Mouse (Mus musculus) intestine, embryonic 15.5 days (tissue): ENCODE measurements around the gene Olfr606. TPM values are rescaled to one million over a fixed set of nuclear protein-coding genes. Genes with fewer than 3 reads are reported as not detected.
A peak's percentile ranks its signal among the peaks of the same experiment; 100 is the strongest.
"Not testable (repeated sequence)": the region's sequence is repeated elsewhere in the genome, so short reads cannot be mapped to it uniquely, and the experiment has no call there.

Experiments
- ATAC-seq: fragments of 200-750 bp; cut with Nextera tagmentation; 2 replicates; pipeline ENCODE4 v1.8.0; 2017; ENCODE audit warnings: moderate TSS enrichment, moderate library complexity
- H3K27ac ChIP-seq: fragments of 300-500 bp; sonication (generic); 2 replicates; pipeline ENCODE4 v1.5.1; 2015; ENCODE audit warnings: mild to moderate bottlenecking, inconsistent platforms
- H3K27me3 ChIP-seq: fragments of 300-500 bp; sonication (generic); replicated peaks from 2 replicates; pipeline ENCODE4 v1.6.1; 2015; ENCODE audit warnings: inconsistent platforms
- H3K36me3 ChIP-seq: fragments of 300-500 bp; sonication (generic); 2 replicates; pipeline ENCODE4 v1.6.1; 2015; ENCODE audit warnings: inconsistent platforms
- H3K4me1 ChIP-seq: fragments of 300-500 bp; sonication (generic); replicated peaks from 2 replicates; pipeline ENCODE4 v1.6.1; 2015; ENCODE audit warnings: inconsistent platforms
- H3K4me2 ChIP-seq: fragments of 300-500 bp; sonication (generic); replicated peaks from 2 replicates; pipeline ENCODE4 v1.6.1; 2015; ENCODE audit warnings: mild to moderate bottlenecking, inconsistent platforms
- H3K4me3 ChIP-seq: fragments of 300-500 bp; sonication (generic); replicated peaks from 2 replicates; pipeline ENCODE4 v1.5.1; 2015; ENCODE audit warnings: inconsistent platforms
- H3K9ac ChIP-seq: fragments of 300-500 bp; sonication (generic); 2 replicates; pipeline ENCODE4 v1.6.1; 2015; ENCODE audit warnings: inconsistent platforms
- H3K9me3 ChIP-seq: fragments of 300-500 bp; sonication (generic); 2 replicates; pipeline ENCODE4 v1.6.1; 2016; ENCODE audit warnings: inconsistent platforms
- WGBS: fragments of 180-500 bp; shearing (Covaris S2); methylation state at CpG from one replicate; pipeline ENCODE4 v1.1.7; 2015; 5-methylcytosine and 5-hydroxymethylcytosine counted together
- polyA plus RNA-seq: library from polyadenylated mRNA; unstranded; fragments of >200 nt; fragmentation: Nextera tagmentation; extraction: Ambion mirVana; gene quantifications from 2 replicates; pipeline ENCODE4 v1.2.1, GENCODE M21; 2015

The Olfr606 gene
- polyA plus RNA-seq = not detected in 2 replicates

DNA sequence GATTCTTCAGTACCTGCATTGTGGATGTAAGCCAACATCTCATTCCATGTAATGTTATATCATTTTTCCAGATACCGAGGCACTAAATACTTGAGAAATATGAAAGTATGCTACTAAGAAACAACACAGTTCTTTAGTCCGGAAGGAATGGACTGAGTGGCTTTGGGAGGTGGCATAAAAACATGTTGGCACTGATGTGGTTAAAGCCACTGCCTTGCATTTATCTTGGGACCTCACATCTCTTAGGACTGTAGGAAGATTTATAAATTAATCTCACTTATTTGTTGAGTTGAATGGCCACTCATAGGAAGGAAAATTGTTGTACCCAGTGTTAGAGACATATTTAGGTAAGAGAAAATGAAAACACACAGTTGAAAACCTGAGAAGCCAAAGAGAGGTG, at the start of gene Olfr606:
Gene Olfr606, plus strand, starts transcription at position 301 of the 400 bp plus-strand sequence.
- no peak within 1 kb of the TSS for H3K4me2 ChIP-seq
- 89% methylated on average over 2 of the region's 2 CpGs for WGBS
- H3K27me3 ChIP-seq = no peaks in the 10 kb centered on the region
- no peaks in the 10 kb centered on the region for H3K36me3 ChIP-seq
- no peak within 1 kb of the TSS for H3K4me3 ChIP-seq
- H3K4me1 ChIP-seq = no peaks in the 10 kb centered on the region
- H3K9ac ChIP-seq = no peak within 1 kb of the TSS
- ATAC-seq = no peak
- H3K27ac ChIP-seq = no peak within 1 kb of the TSS
- H3K9me3 ChIP-seq = no peaks in the 10 kb centered on the region

DNA sequence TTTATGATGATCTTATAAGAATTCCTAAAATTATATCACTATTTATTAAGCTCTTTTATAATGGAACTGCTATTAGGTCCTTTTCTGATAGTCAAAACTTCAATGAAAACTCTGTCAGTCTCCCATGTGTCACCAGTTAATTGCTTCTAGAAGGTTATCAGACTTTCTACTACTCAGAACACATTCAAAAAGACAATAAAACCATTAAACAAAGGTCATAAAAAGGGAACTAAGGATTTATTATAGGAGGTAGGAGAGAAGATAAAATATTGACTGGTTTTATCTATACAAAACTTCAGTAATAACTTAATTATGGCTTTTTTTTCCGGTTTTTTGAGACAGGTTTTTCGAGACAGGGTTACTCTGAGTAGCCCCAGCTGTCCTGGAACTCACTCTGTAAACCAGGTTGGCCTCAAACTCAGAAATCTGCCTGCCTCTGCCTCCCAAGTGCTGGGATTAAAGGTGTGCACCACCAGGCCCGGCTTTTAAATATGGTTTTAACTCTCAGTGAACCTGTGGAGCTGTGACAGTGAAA, 42.3 kb upstream of the Olfr606 start:
- not testable (repeated sequence) for H3K9ac ChIP-seq, H3K27me3 ChIP-seq, H3K36me3 ChIP-seq, H3K4me1 ChIP-seq, H3K4me3 ChIP-seq, H3K4me2 ChIP-seq, H3K27ac ChIP-seq, H3K9me3 ChIP-seq
- peak; percentile 83 for ATAC-seq
- 54% methylated on average over 3 of the region's 3 CpGs for WGBS

DNA sequence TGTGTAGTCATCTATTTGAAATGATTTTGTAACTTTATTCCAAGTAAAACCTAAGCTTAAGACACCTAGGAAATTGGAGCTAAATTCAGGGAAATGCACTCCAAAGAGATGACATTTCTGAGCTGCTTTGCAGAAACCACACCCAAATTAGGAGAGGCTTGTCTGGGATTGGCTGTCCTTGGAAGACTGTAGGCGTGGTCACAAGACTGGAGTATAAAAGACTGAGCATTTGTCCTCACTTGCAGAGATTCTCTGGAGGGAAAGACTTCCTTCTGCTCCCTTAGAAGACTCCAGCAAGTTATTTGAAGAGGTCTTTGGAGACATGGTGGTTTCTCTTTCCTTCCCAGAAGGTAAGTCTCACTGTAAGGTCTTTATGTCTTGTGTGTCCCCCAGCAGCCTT, 34.1 kb upstream of the Olfr606 start, which contains the start of gene Usp17lc:
Gene Usp17lc, plus strand, starts transcription at position 301 of the 400 bp plus-strand sequence.
- not testable (repeated sequence) for H3K9me3 ChIP-seq, H3K27ac ChIP-seq, H3K4me2 ChIP-seq, H3K4me3 ChIP-seq, ATAC-seq, H3K4me1 ChIP-seq, H3K27me3 ChIP-seq, H3K9ac ChIP-seq, H3K36me3 ChIP-seq
- 61% methylated on average over 1 of the region's 1 CpGs for WGBS

DNA sequence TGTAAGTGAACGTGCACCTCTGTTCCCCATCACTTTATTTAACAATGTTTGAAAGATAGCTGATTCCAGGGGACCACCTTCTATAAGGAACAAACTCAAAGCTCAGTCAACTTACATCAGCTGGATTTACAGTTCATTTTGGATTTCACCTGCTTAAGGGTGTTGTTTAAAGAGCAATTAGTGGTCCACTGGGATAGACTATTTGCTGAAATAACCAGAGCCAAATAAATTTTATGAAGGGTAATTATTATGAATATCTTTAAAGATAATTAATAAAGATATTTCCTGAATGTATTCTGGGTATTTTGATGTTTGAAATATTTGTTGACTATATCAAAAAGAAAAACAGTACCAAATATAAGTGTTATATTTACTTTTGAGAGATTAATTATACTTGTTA, 3.5 kb upstream of the Olfr606 start, which contains the start of gene Olfr605:
Gene Olfr605, minus strand, starts transcription at position 101 of the 400 bp plus-strand sequence.
- 85% methylated on average over 1 of the region's 1 CpGs for WGBS
- Histone ChIP-seq H3K4me3 (no peak within 1 kb of the TSS), H3K9me3 (no peaks in the 10 kb centered on the region), H3K4me2 (no peak within 1 kb of the TSS), H3K4me1 (no peaks in the 10 kb centered on the region), H3K27ac (no peak within 1 kb of the TSS), H3K27me3 (no peaks in the 10 kb centered on the region), H3K36me3 (no peaks in the 10 kb centered on the region), H3K9ac (no peak within 1 kb of the TSS)
- no peak for ATAC-seq

DNA sequence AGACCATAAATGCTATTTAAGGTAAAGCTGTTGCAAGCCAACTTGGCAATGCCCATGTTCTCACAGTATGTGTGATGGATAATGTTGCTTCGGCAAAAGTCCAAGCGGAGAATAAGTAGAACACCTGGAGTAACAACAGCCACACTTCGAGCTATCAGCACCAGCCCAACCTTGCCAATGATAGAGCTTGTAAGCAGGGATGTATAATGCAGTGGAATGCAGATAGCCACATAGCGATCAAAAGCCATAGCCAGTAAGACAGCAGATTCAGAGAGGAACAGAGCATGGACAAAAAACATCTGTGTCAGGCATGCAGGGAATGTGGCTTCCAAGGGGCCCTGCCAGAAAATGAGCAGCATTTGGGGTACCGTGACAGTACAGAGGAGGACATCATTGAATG, 11.7 kb downstream of the Olfr606 start:
- Histone ChIP-seq H3K9me3 (no peaks in the 10 kb centered on the region), H3K4me2 (no peak overlapping the region), H3K27ac (no peak overlapping the region), H3K9ac (no peak overlapping the region), H3K27me3 (no peaks in the 10 kb centered on the region), H3K36me3 (no peaks in the 10 kb centered on the region), H3K4me3 (no peak overlapping the region), H3K4me1 (no peaks in the 10 kb centered on the region)
- ATAC-seq = no peak
- WGBS = 85% methylated on average over 5 of the region's 5 CpGs

DNA sequence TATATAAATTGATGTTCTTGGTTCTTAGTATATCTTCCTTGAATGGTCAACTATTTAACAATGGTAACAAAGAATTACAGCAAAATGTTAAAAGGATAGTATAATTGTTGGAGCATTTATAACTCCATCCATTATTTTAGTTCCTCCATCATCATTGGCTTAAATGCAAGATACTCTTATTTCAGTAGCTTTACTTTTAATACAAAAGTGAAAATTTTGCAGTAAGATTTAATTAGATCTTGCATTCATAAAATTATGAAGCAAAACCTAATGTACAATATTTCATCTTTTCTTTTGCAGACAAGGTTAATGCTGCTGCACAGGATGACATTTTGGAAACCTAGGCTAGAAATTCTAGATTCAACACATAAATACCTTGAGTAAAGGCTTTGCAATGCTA, 20.7 kb downstream of the Olfr606 start, which contains the start of gene Olfr608:
Gene Olfr608, plus strand, starts transcription at position 301 of the 400 bp plus-strand sequence.
- no peaks in the 10 kb centered on the region for H3K27me3 ChIP-seq
- no peak for ATAC-seq

DNA sequence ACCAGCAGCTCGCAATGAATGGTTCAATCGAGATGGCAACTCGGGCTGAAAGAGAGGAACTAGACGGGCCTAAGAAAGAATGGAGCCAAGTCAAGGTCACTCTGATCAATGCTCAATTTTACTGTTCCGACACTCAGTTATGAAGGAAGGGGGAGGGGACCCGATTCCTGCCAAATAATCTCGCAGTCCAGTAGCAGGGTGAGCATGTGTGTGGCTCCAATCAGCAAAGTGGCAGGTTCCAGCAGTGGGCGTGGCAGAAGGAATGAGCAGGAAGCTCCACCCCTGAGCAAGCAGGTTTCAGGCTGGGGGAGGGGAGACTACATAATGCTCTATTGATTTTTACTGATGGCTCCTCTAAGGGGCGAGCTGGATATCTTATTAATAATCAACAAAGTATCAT, 28.3 kb downstream of the Olfr606 start:
- H3K4me2 ChIP-seq = not testable (repeated sequence)

More for the DNA sequence above, 20.7 kb downstream of the Olfr606 start, which contains the start of gene Olfr608:
- no peak within 1 kb of the TSS for H3K9ac ChIP-seq
- H3K27ac ChIP-seq = no peak within 1 kb of the TSS
- no peak within 1 kb of the TSS for H3K4me2 ChIP-seq
- H3K4me1 ChIP-seq = no peaks in the 10 kb centered on the region
- no peaks in the 10 kb centered on the region for H3K9me3 ChIP-seq
- no peak within 1 kb of the TSS for H3K4me3 ChIP-seq
- no peaks in the 10 kb centered on the region for H3K36me3 ChIP-seq

DNA sequence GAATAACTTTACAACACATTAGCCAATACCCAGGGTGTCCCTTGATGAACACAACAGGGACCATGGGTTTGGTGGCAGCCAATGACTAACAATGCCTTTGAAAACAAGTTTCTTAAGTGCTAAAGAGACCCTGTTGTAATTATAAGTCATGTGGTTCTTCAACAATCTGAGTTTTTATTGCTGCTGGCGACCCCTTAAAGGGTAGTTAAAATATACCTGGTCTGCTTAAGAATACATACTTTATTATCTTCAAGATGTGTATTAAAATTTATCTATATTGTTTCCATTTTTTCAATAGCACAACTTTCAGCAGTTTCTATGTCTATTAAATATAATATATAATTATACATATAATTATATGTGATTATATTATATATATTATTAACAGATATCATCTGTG, 49.1 kb downstream of the Olfr606 start, which contains the start of gene Olfr609:
Gene Olfr609, minus strand, starts transcription at position 101 of the 400 bp plus-strand sequence.
- Histone ChIP-seq H3K9me3 (no peaks in the 10 kb centered on the region), H3K27me3 (no peaks in the 10 kb centered on the region), H3K4me1 (no peaks in the 10 kb centered on the region), H3K4me2 (no peak within 1 kb of the TSS), H3K27ac (no peak within 1 kb of the TSS), H3K36me3 (no peaks in the 10 kb centered on the region), H3K9ac (no peak within 1 kb of the TSS), H3K4me3 (no peak within 1 kb of the TSS)
- no peak for ATAC-seq
- WGBS = 51% methylated on average over 1 of the region's 1 CpGs

More for the DNA sequence above, 28.3 kb downstream of the Olfr606 start:
- not testable (repeated sequence) for H3K4me3 ChIP-seq, H3K9me3 ChIP-seq, H3K27ac ChIP-seq, H3K4me1 ChIP-seq, ATAC-seq, H3K9ac ChIP-seq, H3K36me3 ChIP-seq, H3K27me3 ChIP-seq
- WGBS = 78% methylated on average over 9 of the region's 9 CpGs

Other genes with a start within 250 kb of the Olfr606 start
- not detected in 2 replicates for gene Olfr593, start 237.2 kb upstream of the Olfr606 start, polyA plus RNA-seq
- not detected in 2 replicates for gene Olfr594, start 232.1 kb upstream of the Olfr606 start, polyA plus RNA-seq
- gene Usp17ld, start 196.5 kb upstream of the Olfr606 start, polyA plus RNA-seq = not detected in 2 replicates
- gene Olfr596, start 143.4 kb upstream of the Olfr606 start, polyA plus RNA-seq = not detected in 2 replicates
- not detected in 2 replicates for gene Olfr597, start 132.7 kb upstream of the Olfr606 start, polyA plus RNA-seq
- not detected in 2 replicates for gene Olfr598, start 125.5 kb upstream of the Olfr606 start, polyA plus RNA-seq
- not detected in 2 replicates for gene Olfr599, start 113.1 kb upstream of the Olfr606 start, polyA plus RNA-seq
- not detected in 2 replicates for gene Olfr600, start 99.4 kb upstream of the Olfr606 start, polyA plus RNA-seq
- gene Olfr601, start 86.4 kb upstream of the Olfr606 start, polyA plus RNA-seq = not detected in 2 replicates
- gene Olfr603, start 62.9 kb upstream of the Olfr606 start, polyA plus RNA-seq = not detected in 2 replicates
- not detected in 2 replicates for gene Usp17lc, start 34.0 kb upstream of the Olfr606 start, polyA plus RNA-seq
- gene Olfr605, start 3.6 kb upstream of the Olfr606 start, polyA plus RNA-seq = not detected in 2 replicates
- not detected in 2 replicates for gene Olfr607, start 15.1 kb downstream of the Olfr606 start, polyA plus RNA-seq
- gene Olfr608, start 20.8 kb downstream of the Olfr606 start, polyA plus RNA-seq = not detected in 2 replicates
- not detected in 2 replicates for gene Olfr609, start 49.0 kb downstream of the Olfr606 start, polyA plus RNA-seq
- not detected in 2 replicates for gene Olfr610, start 63.1 kb downstream of the Olfr606 start, polyA plus RNA-seq
- gene Olfr611, start 71.8 kb downstream of the Olfr606 start, polyA plus RNA-seq = not detected in 2 replicates
- not detected in 2 replicates for gene Olfr612, start 93.7 kb downstream of the Olfr606 start, polyA plus RNA-seq
- gene Olfr613, start 99.0 kb downstream of the Olfr606 start, polyA plus RNA-seq = not detected in 2 replicates
- not detected in 2 replicates for gene Olfr615, start 107.0 kb downstream of the Olfr606 start, polyA plus RNA-seq
- not detected in 2 replicates for gene Olfr616, start 120.1 kb downstream of the Olfr606 start, polyA plus RNA-seq
- gene Olfr617, start 124.0 kb downstream of the Olfr606 start, polyA plus RNA-seq = not detected in 2 replicates
- not detected in 2 replicates for gene Olfr618, start 141.1 kb downstream of the Olfr606 start, polyA plus RNA-seq
- not detected in 2 replicates for gene Olfr619, start 151.5 kb downstream of the Olfr606 start, polyA plus RNA-seq
- gene Olfr620, start 163.5 kb downstream of the Olfr606 start, polyA plus RNA-seq = not detected in 2 replicates
- not detected in 2 replicates for gene Olfr622, start 193.7 kb downstream of the Olfr606 start, polyA plus RNA-seq
- not detected in 2 replicates for gene Olfr623, start 214.7 kb downstream of the Olfr606 start, polyA plus RNA-seq
- gene Olfr624, start 222.1 kb downstream of the Olfr606 start, polyA plus RNA-seq = 0.03 TPM in 1 of 2 replicates, not detected in the other
- gene Olfr625-ps1, start 233.7 kb downstream of the Olfr606 start, polyA plus RNA-seq = not detected in 2 replicates